Mouse (Mus musculus) liver, postnatal 0 days (tissue): ENCODE results near the gene Lonp1. TPM values are rescaled to one million over a fixed set of nuclear protein-coding genes. Genes with fewer than 3 reads are reported as not detected.

Experiments used
- ATAC-seq: fragments of 200-750 bp; cut with Nextera tagmentation; 2 replicates; pipeline ENCODE4 v1.8.0; 2017; ENCODE audit warnings: mild to moderate bottlenecking, moderate library complexity
- DNase-seq: peaks from one replicate; pipeline ENCODE4 v3.0.0-alpha.2; 2016
- H3K27ac ChIP-seq: fragments of 300-500 bp; sonication (generic); 2 replicates; pipeline ENCODE4 v1.5.1; 2014; ENCODE audit warnings: antibody characterized with exemption, moderate library complexity, mild to moderate bottlenecking, low read depth
- H3K27me3 ChIP-seq: fragments of 300-500 bp; sonication (generic); 2 replicates; pipeline ENCODE4 v1.6.1; 2014; ENCODE audit warnings: low read length, control low read depth, mixed read lengths; ENCODE audit not compliant: insufficient read depth
- H3K36me3 ChIP-seq: fragments of 300-500 bp; sonication (generic); replicated peaks from 2 replicates; pipeline ENCODE4 v1.6.1; 2014; ENCODE audit warnings: mild to moderate bottlenecking, control low read depth, low read length, moderate library complexity, mixed read lengths; ENCODE audit not compliant: insufficient read depth
- H3K4me1 ChIP-seq: fragments of 300-500 bp; sonication (generic); 2 replicates; pipeline ENCODE4 v1.6.1; 2014; ENCODE audit warnings: antibody characterized with exemption, mild to moderate bottlenecking, control low read depth; ENCODE audit not compliant: insufficient read depth
- H3K4me2 ChIP-seq: fragments of 300-500 bp; sonication (generic); 2 replicates; pipeline ENCODE4 v1.6.1; 2014; ENCODE audit warnings: low read depth, mild to moderate bottlenecking, low read length, moderate library complexity, mixed read lengths
- H3K4me3 ChIP-seq: fragments of 300-500 bp; sonication (generic); 2 replicates; pipeline ENCODE4 v1.5.1; 2014; ENCODE audit warnings: low read depth, low read length
- H3K9ac ChIP-seq: fragments of 300-500 bp; sonication (generic); replicated peaks from 2 replicates; pipeline ENCODE4 v1.6.1; 2014; ENCODE audit warnings: mild to moderate bottlenecking, moderate library complexity
- H3K9me3 ChIP-seq: fragments of 300-500 bp; sonication (generic); 2 replicates; pipeline ENCODE4 v1.6.1; 2016; ENCODE audit warnings: mild to moderate bottlenecking, control low read depth, low read length, mixed read lengths
- CTCF ChIP-seq: sonication (generic); IDR thresholded peaks from 2 replicates; pipeline ENCODE4 v1.5.1; 2016; ENCODE audit warnings: antibody characterized with exemption, low read depth
- EP300 ChIP-seq: IDR thresholded peaks from 2 replicates; pipeline ENCODE4 v1.6.1; 2016; ENCODE audit warnings: antibody characterized with exemption, low read depth, mild to moderate bottlenecking
- WGBS: fragments of 180-500 bp; shearing (Covaris S2); extraction: QIAGEN DNeasy Blood & Tissue Kit; methylation state at CpG from one replicate; pipeline ENCODE4 v1.1.7; 2014; ENCODE audit not compliant: insufficient replicate concordance; 5-methylcytosine and 5-hydroxymethylcytosine counted together
- polyA plus RNA-seq: library from polyadenylated mRNA; unstranded; fragments of >200 nt; fragmentation: Nextera tagmentation; extraction: Ambion mirVana; gene quantifications from 2 replicates; pipeline ENCODE4 v1.2.1, GENCODE M21; 2015

Gene Lonp1
- polyA plus RNA-seq, 1 experiment from 2014 or later, result 31.9 TPM

DNA sequence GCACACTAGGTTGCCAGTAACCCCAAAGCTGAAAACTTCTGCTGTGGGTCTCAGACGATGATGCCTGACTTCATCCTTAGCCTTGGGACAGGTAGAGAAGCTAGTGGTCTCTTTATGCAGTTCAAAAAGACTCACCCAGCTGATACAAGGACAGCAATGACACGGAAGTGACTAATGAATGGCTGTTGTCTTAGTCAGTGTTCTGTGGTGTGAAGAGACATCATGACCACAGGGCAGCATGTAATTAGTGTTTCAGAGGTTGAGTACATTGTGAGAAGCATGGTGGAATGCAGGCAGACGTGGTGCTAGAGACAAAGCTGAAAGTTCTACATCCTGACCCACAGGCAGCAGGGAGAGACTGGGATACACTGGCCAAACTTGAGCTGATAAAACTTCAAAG is 40.9 kb upstream of the Lonp1 start:
- H3K27me3 ChIP-seq, result no peaks in the 10 kb centered on the region; the same call in 1 of the 2 replicates
- 64% methylated on average over 3 of the region's 3 CpGs for WGBS
- no peak overlapping the region for H3K4me2 ChIP-seq
- H3K9me3 ChIP-seq, result no peaks in the 10 kb centered on the region
- H3K36me3 ChIP-seq, result no peaks in the 10 kb centered on the region
- H3K9ac ChIP-seq, result no peak overlapping the region
- TF ChIP-seq EP300, result no peak
- no peak for TF ChIP-seq CTCF
- H3K4me1 ChIP-seq, result 0 out of 2 replicates have a peak, but pooled peaks cover 5% of the 10 kb centered on the region
- ATAC-seq, result no peak
- no peak for DNase-seq
- H3K4me3 ChIP-seq, result no peak overlapping the region
- H3K27ac ChIP-seq, result no peak overlapping the region

- 79% methylated on average over 4 of the region's 4 CpGs for WGBS
- Histone ChIP-seq H3K4me3 (no peak overlapping the region), H3K27ac (no peak overlapping the region), H3K9me3 (no peaks in the 10 kb centered on the region), H3K36me3 (no peaks in the 10 kb centered on the region), H3K4me2 (no peak overlapping the region), H3K9ac (no peak overlapping the region), H3K4me1 (no peaks in the 10 kb centered on the region), H3K27me3 (no peaks in the 10 kb centered on the region; the same call in 1 of the 2 replicates)
- DNase-seq (no peak), ATAC-seq (no peak)
- TF ChIP-seq CTCF, result no peak
- TF ChIP-seq EP300, result no peak
Measured at GRCm38 (mm10) chr17:56666384-56666783, 39.7 kb upstream of the Lonp1 start.

- H3K4me3 ChIP-seq, result no peak overlapping the region
- no peak overlapping the region for H3K9ac ChIP-seq
- no peak overlapping the region for H3K27ac ChIP-seq
- no peak for ATAC-seq
- H3K36me3 ChIP-seq, result no peaks in the 10 kb centered on the region
- H3K9me3 ChIP-seq, result no peaks in the 10 kb centered on the region
- H3K4me2 ChIP-seq, result no peak overlapping the region
- WGBS, result 22% methylated on average over 10 of the region's 10 CpGs
- no peak for TF ChIP-seq CTCF
- TF ChIP-seq EP300, result no peak
- H3K27me3 ChIP-seq, result no peaks in the 10 kb centered on the region; the same call in 1 of the 2 replicates
- H3K4me1 ChIP-seq, result no peaks in the 10 kb centered on the region; the same call in 1 of the 2 replicates
- DNase-seq, result no peak
Measured at GRCm38 (mm10) chr17:56664333-56664732, 37.6 kb upstream of the Lonp1 start.

DNA sequence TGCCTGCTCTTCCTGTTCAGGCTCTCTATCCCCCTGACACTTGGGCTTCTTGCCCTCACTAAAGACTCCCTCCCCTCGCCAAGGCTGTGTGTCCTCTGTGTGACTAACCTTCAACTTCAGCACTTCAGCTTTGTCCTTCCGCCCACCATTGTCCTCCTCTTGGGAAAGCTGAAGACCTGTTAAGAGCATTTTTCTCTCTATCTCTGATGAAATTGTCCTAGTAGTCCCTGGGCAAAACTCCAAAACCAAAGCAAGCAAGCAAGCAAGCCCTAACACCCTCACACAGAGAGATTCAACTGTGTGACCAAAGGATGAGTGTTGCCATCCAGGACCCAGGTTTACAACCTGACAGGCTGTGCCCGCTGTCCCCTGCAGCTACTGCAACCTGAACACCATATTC is 37.0 kb upstream of the Lonp1 start:
- TF ChIP-seq CTCF (no peak), EP300 (no peak)
- no peaks in the 10 kb centered on the region for H3K9me3 ChIP-seq
- H3K4me3 ChIP-seq, result no peak overlapping the region
- no peak for ATAC-seq
- 61% methylated on average over 3 of the region's 3 CpGs for WGBS
- no peaks in the 10 kb centered on the region for H3K36me3 ChIP-seq
- no peak overlapping the region for H3K27ac ChIP-seq
- H3K27me3 ChIP-seq, result no peaks in the 10 kb centered on the region; the same call in 1 of the 2 replicates
- H3K9ac ChIP-seq, result no peak overlapping the region
- H3K4me2 ChIP-seq, result no peak overlapping the region
- H3K4me1 ChIP-seq, result no peaks in the 10 kb centered on the region; the same call in 1 of the 2 replicates
- no peak for DNase-seq

- Histone ChIP-seq H3K4me3 (no peak overlapping the region), H3K9me3 (no peaks in the 10 kb centered on the region), H3K9ac (no peak overlapping the region), H3K4me2 (no peak overlapping the region), H3K4me1 (no peaks in the 10 kb centered on the region; the same call in 1 of the 2 replicates), H3K36me3 (no peaks in the 10 kb centered on the region), H3K27ac (no peak overlapping the region), H3K27me3 (no peaks in the 10 kb centered on the region)
- no peak for TF ChIP-seq CTCF
- TF ChIP-seq EP300, result no peak
- 67% methylated on average over 6 of the region's 6 CpGs for WGBS
- DNase-seq (no peak), ATAC-seq (no peak)
Measured at GRCm38 (mm10) chr17:56656171-56656570, 29.5 kb upstream of the Lonp1 start.

DNA sequence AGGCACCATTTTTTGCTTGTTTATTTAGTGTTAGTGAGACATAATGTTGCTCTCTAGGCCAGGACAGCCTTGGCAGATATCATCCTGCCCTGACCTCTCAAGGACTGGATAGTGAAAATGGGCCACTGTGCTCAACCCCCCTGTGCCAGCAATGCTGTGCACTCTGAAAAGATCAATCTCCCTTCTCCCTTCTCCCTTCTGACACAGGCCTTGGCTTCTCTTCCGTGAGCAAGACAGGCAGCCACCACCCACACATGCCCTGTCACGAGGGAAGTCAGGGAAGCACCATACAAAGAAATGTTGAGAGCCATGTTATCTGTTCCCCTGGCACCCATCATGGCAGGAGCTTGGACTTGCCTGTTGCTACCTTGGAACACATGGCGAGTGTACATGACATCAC is 28.6 kb upstream of the Lonp1 start:
- Histone ChIP-seq H3K27ac (no peak overlapping the region), H3K9me3 (no peaks in the 10 kb centered on the region), H3K27me3 (no peaks in the 10 kb centered on the region), H3K36me3 (no peaks in the 10 kb centered on the region), H3K4me1 (no peaks in the 10 kb centered on the region), H3K9ac (no peak overlapping the region; the same call in 1 of the 2 replicates), H3K4me3 (no peak overlapping the region), H3K4me2 (no peak overlapping the region)
- WGBS, result 59% methylated on average over 3 of the region's 3 CpGs
- no peak for ATAC-seq
- DNase-seq, result no peak
- TF ChIP-seq CTCF (no peak), EP300 (no peak)

- Histone ChIP-seq H3K4me1 (no peaks in the 10 kb centered on the region), H3K36me3 (no peaks in the 10 kb centered on the region), H3K27me3 (no peaks in the 10 kb centered on the region), H3K9ac (no peak overlapping the region), H3K27ac (no peak overlapping the region), H3K4me3 (no peak overlapping the region), H3K4me2 (no peak overlapping the region), H3K9me3 (no peaks in the 10 kb centered on the region)
- ATAC-seq (no peak), DNase-seq (no peak)
- TF ChIP-seq CTCF (no peak), EP300 (no peak)
- WGBS, result 64% methylated on average over 2 of the region's 2 CpGs
Measured at GRCm38 (mm10) chr17:56654771-56655170, 28.1 kb upstream of the Lonp1 start.
